Mouse (Mus musculus) neural tube, embryonic 14.5 days (tissue): Measurements from ENCODE around the gene Foxo1. TPM values are rescaled to one million over a fixed set of nuclear protein-coding genes. Genes with fewer than 3 reads are reported as not detected.

Source experiments
- ATAC-seq: fragments of 200-750 bp; cut with Nextera tagmentation; 2 replicates; pipeline ENCODE4 v1.8.0; 2017; ENCODE audit warnings: low read depth, mild to moderate bottlenecking, moderate TSS enrichment, moderate library complexity
- H3K27ac ChIP-seq: fragments of 300-500 bp; sonication (generic); 2 replicates; pipeline ENCODE4 v1.5.1; 2014; ENCODE audit warnings: low read depth, mild to moderate bottlenecking, control low read depth, low read length, moderate library complexity, mixed read lengths
- H3K27me3 ChIP-seq: fragments of 300-500 bp; sonication (generic); 2 replicates; pipeline ENCODE4 v1.6.1; 2014; ENCODE audit warnings: low read length; ENCODE audit not compliant: control insufficient read depth, insufficient read depth
- H3K36me3 ChIP-seq: fragments of 300-500 bp; sonication (generic); 2 replicates; pipeline ENCODE4 v1.6.1; 2014; ENCODE audit warnings: low read length, mixed read lengths; ENCODE audit not compliant: control insufficient read depth, insufficient read depth
- H3K4me1 ChIP-seq: fragments of 300-500 bp; sonication (generic); 2 replicates; pipeline ENCODE4 v1.6.1; 2014; ENCODE audit warnings: low read length; ENCODE audit not compliant: control insufficient read depth, insufficient read depth
- H3K4me2 ChIP-seq: fragments of 300-500 bp; sonication (generic); 2 replicates; pipeline ENCODE4 v1.6.1; 2014; ENCODE audit warnings: mild to moderate bottlenecking, low read depth, low read length, control low read depth
- H3K4me3 ChIP-seq: fragments of 300-500 bp; sonication (generic); 2 replicates; pipeline ENCODE4 v1.5.1; 2014; ENCODE audit warnings: low read depth, low read length, control low read depth, mixed read lengths
- H3K9ac ChIP-seq: fragments of 300-500 bp; sonication (generic); replicated peaks from 2 replicates; pipeline ENCODE4 v1.6.1; 2014; ENCODE audit warnings: low read depth, mild to moderate bottlenecking, control low read depth, low read length, mixed read lengths
- H3K9me3 ChIP-seq: fragments of 300-500 bp; sonication (generic); 2 replicates; pipeline ENCODE4 v1.6.1; 2016; ENCODE audit warnings: low read length; ENCODE audit not compliant: control insufficient read depth
- WGBS: fragments of 180-500 bp; shearing (Covaris S2); extraction: QIAGEN DNeasy Blood & Tissue Kit; methylation state at CpG from one replicate; pipeline ENCODE4 v1.1.7; 2014; 5-methylcytosine and 5-hydroxymethylcytosine counted together
- polyA plus RNA-seq: library from polyadenylated mRNA; unstranded; fragments of >200 nt; fragmentation: Nextera tagmentation; extraction: Ambion mirVana; gene quantifications from 2 replicates; pipeline ENCODE4 v1.2.1, GENCODE M21; 2014

Foxo1 gene
- polyA plus RNA-seq, 1 experiment from 2014 or later: 2.1 TPM

DNA sequence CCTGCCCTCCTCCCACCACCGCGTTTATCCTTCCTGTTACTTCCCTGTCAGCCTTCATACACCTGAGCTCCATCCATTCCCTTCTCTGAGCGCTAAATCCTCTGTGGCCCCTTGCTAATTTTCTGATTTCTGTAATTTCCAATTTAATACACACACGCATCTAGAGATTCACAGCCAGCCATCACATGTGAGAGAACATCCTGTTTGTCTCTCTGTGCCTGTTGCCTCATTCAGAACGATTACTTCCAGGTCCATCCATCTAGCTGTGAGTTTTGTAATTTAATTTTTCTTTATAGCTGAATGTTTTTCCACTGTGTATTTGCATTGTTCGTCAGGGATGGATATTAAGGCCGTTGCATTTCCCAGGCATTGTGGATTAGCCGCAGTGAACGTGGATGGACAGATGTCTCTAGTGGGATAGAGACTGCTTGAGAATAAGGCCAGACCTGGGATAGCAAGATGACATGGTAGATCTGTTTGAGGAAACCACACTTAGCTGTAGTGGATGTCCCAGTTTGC, 7.0 kb downstream of the Foxo1 start:
- no peaks in the 10 kb centered on the region for H3K9me3 ChIP-seq
- no peak overlapping the region for H3K4me2 ChIP-seq
- WGBS: 85% methylated on average over 9 of the region's 9 CpGs
- no peak for ATAC-seq
- no peak overlapping the region for H3K9ac ChIP-seq
- H3K4me3 ChIP-seq: no peak overlapping the region
- H3K27ac ChIP-seq: no peak overlapping the region
- peaks cover under 1% of the 10 kb centered on the region for H3K4me1 ChIP-seq
- no peaks in the 10 kb centered on the region for H3K36me3 ChIP-seq
- H3K27me3 ChIP-seq: peaks cover 9% of the 10 kb centered on the region; the same call in 1 of the 2 replicates

DNA sequence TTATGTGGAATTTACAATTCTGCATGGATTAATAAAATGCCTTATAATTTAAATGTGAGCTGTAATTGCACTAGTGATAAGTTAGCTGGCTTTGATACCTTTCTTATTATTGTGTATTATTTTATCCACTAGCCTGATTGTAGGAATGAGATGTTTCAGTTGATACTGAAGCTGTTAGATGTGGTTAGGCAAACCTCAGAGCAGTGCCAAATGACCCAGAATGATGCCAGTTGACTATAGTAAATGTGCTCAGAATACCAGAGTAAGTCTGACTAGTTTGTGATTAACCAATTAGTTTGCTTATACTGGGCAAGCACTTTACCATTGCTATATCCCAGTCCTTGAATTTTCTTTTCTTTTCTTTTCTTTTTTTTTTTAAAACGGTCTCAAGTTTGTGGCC, 12.5 kb downstream of the Foxo1 start:
- H3K27ac ChIP-seq: no peak overlapping the region
- H3K4me3 ChIP-seq: no peak overlapping the region
- H3K9me3 ChIP-seq: no peaks in the 10 kb centered on the region
- H3K9ac ChIP-seq: no peak overlapping the region
- no peak overlapping the region for H3K4me2 ChIP-seq
- 81% methylated on average over 1 of the region's 1 CpGs for WGBS
- H3K36me3 ChIP-seq: no peaks in the 10 kb centered on the region
- no peaks in the 10 kb centered on the region for H3K27me3 ChIP-seq
- no peak for ATAC-seq
- H3K4me1 ChIP-seq: no peaks in the 10 kb centered on the region

DNA sequence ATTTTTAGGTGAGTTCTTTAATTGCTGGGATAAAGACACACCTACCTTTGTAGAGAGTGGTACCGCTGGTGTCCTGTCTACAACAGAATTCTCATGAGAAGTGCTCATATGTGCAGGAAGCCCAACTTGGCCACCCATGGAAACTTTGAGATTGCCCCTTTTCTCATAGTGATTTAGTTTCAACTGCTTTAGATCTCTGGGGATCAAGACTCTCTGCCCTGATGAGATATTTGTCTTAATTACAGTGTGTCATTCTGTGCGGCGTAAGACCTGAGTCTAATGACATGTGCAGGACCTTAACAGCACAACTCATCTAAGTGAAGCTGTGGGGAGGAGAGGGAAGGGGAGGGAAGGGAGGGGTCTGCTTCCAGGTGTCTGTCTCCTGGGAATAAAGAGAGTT, 13.7 kb downstream of the Foxo1 start:
- WGBS: 78% methylated on average over 3 of the region's 3 CpGs
- Histone ChIP-seq H3K27me3 (no peaks in the 10 kb centered on the region), H3K4me3 (no peak overlapping the region), H3K4me2 (no peak overlapping the region), H3K4me1 (no peaks in the 10 kb centered on the region), H3K36me3 (no peaks in the 10 kb centered on the region), H3K27ac (no peak overlapping the region), H3K9ac (no peak overlapping the region), H3K9me3 (no peaks in the 10 kb centered on the region)
- ATAC-seq: no peak

- H3K4me3 ChIP-seq: no peak overlapping the region
- no peak overlapping the region for H3K9ac ChIP-seq
- no peaks in the 10 kb centered on the region for H3K4me1 ChIP-seq
- no peak for ATAC-seq
- no peak overlapping the region for H3K27ac ChIP-seq
- no peaks in the 10 kb centered on the region for H3K36me3 ChIP-seq
- H3K27me3 ChIP-seq: no peaks in the 10 kb centered on the region
- H3K4me2 ChIP-seq: no peak overlapping the region
- no peaks in the 10 kb centered on the region for H3K9me3 ChIP-seq
- 44% methylated on average over 2 of the region's 2 CpGs for WGBS
Observed at GRCm38 (mm10) chr3:52282369-52282768, 14.2 kb downstream of the Foxo1 start.

GRCm38 (mm10) chr3:52283521-52283920, 15.4 kb downstream of the Foxo1 start:
- Histone ChIP-seq H3K9me3 (no peaks in the 10 kb centered on the region), H3K4me1 (no peaks in the 10 kb centered on the region), H3K4me3 (no peak overlapping the region), H3K27me3 (no peaks in the 10 kb centered on the region), H3K4me2 (no peak overlapping the region), H3K36me3 (no peaks in the 10 kb centered on the region), H3K9ac (no peak overlapping the region), H3K27ac (no peak overlapping the region)
- ATAC-seq: no peak
- 87% methylated on average over 6 of the region's 6 CpGs for WGBS

- Histone ChIP-seq H3K9ac (no peak overlapping the region), H3K27me3 (no peaks in the 10 kb centered on the region), H3K9me3 (no peaks in the 10 kb centered on the region), H3K36me3 (no peaks in the 10 kb centered on the region), H3K4me1 (no peaks in the 10 kb centered on the region), H3K27ac (no peak overlapping the region), H3K4me2 (no peak overlapping the region), H3K4me3 (no peak overlapping the region)
- WGBS: 93% methylated on average over 2 of the region's 2 CpGs
- no peak for ATAC-seq
Observed at GRCm38 (mm10) chr3:52290811-52291210, 22.7 kb downstream of the Foxo1 start.

DNA sequence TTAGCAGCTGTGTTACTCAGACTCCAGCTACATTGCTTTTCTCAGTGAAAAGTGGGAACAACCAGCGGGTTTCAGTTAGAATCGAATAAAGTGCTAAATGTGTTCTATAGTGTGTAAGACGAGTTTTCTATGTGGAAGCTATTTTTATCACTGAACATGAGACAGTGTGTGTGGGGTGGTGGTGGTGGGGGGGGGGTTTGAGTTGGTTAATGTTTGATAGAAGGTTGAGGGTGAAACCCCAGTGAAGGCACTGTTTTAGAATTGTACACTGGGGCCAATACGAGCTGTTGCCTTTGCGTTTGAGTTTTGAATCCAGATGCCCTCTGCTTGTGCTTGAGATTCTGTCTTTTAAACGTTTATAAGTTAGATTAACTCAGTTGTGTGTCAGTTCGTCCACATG, 24.4 kb downstream of the Foxo1 start:
- 86% methylated on average over 7 of the region's 7 CpGs for WGBS
- Histone ChIP-seq H3K4me2 (no peak overlapping the region), H3K4me1 (no peaks in the 10 kb centered on the region), H3K36me3 (no peaks in the 10 kb centered on the region), H3K4me3 (no peak overlapping the region), H3K27me3 (no peaks in the 10 kb centered on the region), H3K9me3 (no peaks in the 10 kb centered on the region), H3K9ac (no peak overlapping the region), H3K27ac (no peak overlapping the region)
- no peak for ATAC-seq

DNA sequence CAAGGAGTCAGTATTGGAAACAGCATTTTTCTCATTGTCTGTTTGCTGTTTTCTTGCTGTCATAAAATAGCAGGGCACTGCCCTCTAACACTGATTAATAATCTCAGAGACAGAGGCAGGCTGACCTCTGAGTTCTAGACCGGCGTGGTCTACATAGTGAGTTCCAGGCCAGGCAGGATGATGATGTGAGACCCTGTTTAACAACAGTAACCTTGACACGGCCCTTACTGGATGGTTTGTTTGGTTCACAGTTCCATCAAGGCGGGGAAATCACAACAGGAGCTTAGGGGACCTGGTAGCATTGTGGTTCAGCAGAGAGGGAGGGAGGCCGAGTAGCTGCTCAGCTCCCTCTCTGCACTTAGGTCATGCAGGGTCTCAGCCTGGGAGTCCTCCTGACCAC, 25.8 kb downstream of the Foxo1 start:
- no peak overlapping the region for H3K27ac ChIP-seq
- no peaks in the 10 kb centered on the region for H3K36me3 ChIP-seq
- ATAC-seq: no peak
- H3K27me3 ChIP-seq: no peaks in the 10 kb centered on the region
- H3K4me1 ChIP-seq: no peaks in the 10 kb centered on the region
- H3K4me3 ChIP-seq: no peak overlapping the region
- no peak overlapping the region for H3K9ac ChIP-seq
- 70% methylated on average over 5 of the region's 5 CpGs for WGBS
- H3K4me2 ChIP-seq: no peak overlapping the region
- no peaks in the 10 kb centered on the region for H3K9me3 ChIP-seq

GRCm38 (mm10) chr3:52295688-52296087, 27.6 kb downstream of the Foxo1 start:
- Histone ChIP-seq H3K4me1 (no peaks in the 10 kb centered on the region), H3K36me3 (no peaks in the 10 kb centered on the region), H3K27ac (no peak overlapping the region), H3K9ac (no peak overlapping the region), H3K4me3 (no peak overlapping the region), H3K9me3 (no peaks in the 10 kb centered on the region), H3K27me3 (no peaks in the 10 kb centered on the region), H3K4me2 (no peak overlapping the region)
- no peak for ATAC-seq
- 71% methylated on average over 1 of the region's 1 CpGs for WGBS
